Mouse (Mus musculus): ENCODE measurements around the gene Cep78. TPM values are rescaled to one million over a fixed set of nuclear protein-coding genes. Genes with fewer than 3 reads are reported as not detected.

Gene Cep78
- polyA plus RNA-seq, 1 experiment from 2014 or later, result 54.8 TPM

DNA sequence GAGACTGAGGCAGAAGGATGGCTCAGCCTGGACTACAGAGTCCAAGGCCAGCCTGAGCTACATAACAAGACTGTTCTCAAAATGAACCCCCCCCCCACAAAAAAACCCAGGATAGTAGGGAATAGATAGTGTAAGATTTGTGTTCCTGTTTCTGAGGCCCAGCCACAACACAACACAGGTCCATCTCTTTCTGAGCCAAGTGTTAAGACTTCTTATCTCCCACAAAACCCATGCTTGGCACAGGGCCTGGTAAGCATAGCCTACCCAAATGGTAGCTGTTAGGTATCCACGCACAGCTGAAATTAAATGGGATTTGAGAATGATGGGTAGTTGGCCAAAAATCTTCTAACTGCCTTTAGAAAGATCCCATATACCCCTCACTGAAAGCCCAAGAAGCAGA, 74.3 kb downstream of the Cep78 start:
- H3K27me3 ChIP-seq (ENCODE audit: control insufficient read depth, insufficient read depth, low read length), result no peaks in the 10 kb centered on the region
- no peaks in the 10 kb centered on the region for H3K4me1 ChIP-seq (ENCODE audit: control insufficient read depth, insufficient read depth, low read length)
- H3K4me3 ChIP-seq (ENCODE audit: low read depth, low read length), result no peak overlapping the region
- H3K4me2 ChIP-seq (ENCODE audit: low read depth), result no peak overlapping the region
- peaks cover 7% of the 10 kb centered on the region for H3K36me3 ChIP-seq (ENCODE audit: control insufficient read depth, insufficient read depth, low read length)
- DNase-seq (ENCODE audit: low spot score) (no peak), ATAC-seq (ENCODE audit: insufficient read depth, low FRiP score, low TSS enrichment) (no peak)
- H3K27ac ChIP-seq (ENCODE audit: low read depth, low read length), result no peak overlapping the region
- H3K9me3 ChIP-seq (ENCODE audit: control insufficient read depth, low read length), result no peaks in the 10 kb centered on the region
- no peak overlapping the region for H3K9ac ChIP-seq (ENCODE audit: low read length)
- WGBS, result 94% methylated on average over 1 of the region's 1 CpGs

DNA sequence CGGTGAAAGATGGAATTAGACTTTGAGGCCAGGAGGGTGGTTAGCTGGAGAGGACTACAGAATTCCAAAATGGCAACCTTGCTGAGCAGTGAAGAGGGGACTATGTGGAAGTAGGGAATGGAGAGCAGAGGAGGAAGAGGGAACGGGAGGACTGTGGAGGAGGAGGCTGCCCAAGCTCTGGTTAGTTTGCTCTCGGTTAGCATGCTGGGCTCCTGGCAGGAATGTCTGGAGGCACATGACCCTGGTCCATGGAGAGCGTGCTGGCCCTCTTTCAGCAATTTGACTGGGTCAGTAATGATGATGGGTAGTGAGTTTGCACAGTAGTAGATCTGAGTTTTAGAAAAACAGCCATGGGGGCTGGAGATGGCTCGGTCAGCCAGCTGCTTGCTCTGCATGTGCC, 76.8 kb downstream of the Cep78 start:
- H3K9me3 ChIP-seq (ENCODE audit: control insufficient read depth, low read length), result no peaks in the 10 kb centered on the region
- H3K36me3 ChIP-seq (ENCODE audit: control insufficient read depth, insufficient read depth, low read length), result peaks cover 7% of the 10 kb centered on the region
- H3K4me2 ChIP-seq (ENCODE audit: low read depth), result no peak overlapping the region
- no peaks in the 10 kb centered on the region for H3K27me3 ChIP-seq (ENCODE audit: control insufficient read depth, insufficient read depth, low read length)
- no peak for DNase-seq (ENCODE audit: low spot score)
- peaks cover 2% of the 10 kb centered on the region; the same call in 1 of the 2 replicates for H3K4me1 ChIP-seq (ENCODE audit: control insufficient read depth, insufficient read depth, low read length)
- H3K27ac ChIP-seq (ENCODE audit: low read depth, low read length), result no peak overlapping the region
- 72% methylated on average over 5 of the region's 5 CpGs for WGBS
- H3K9ac ChIP-seq (ENCODE audit: low read length), result no peak overlapping the region
- ATAC-seq (ENCODE audit: insufficient read depth, low FRiP score, low TSS enrichment), result no peak
- no peak overlapping the region for H3K4me3 ChIP-seq (ENCODE audit: low read depth, low read length)

Other genes starting within 250 kb of the Cep78 start
- 112 and 115 TPM in 2 replicates for gene Psat1, start 37.7 kb downstream of the Cep78 start, polyA plus RNA-seq (2014; fragmentation: Nextera tagmentation; extraction: Ambion mirVana)
- 24.5 and 26.5 TPM in 2 replicates for gene Gnaq, start 147.8 kb upstream of the Cep78 start, polyA plus RNA-seq (2014; fragmentation: Nextera tagmentation; extraction: Ambion mirVana)

Measured in neural tube, embryonic 11.5 days (tissue).